Mouse (Mus musculus): Measurements from ENCODE around the gene Rgs16. TPM values are rescaled to one million over a fixed set of nuclear protein-coding genes. Genes with fewer than 3 reads are reported as not detected.

Rgs16 gene
- polyA plus RNA-seq, 1 experiment from 2014 or later, result 9.2 TPM

DNA sequence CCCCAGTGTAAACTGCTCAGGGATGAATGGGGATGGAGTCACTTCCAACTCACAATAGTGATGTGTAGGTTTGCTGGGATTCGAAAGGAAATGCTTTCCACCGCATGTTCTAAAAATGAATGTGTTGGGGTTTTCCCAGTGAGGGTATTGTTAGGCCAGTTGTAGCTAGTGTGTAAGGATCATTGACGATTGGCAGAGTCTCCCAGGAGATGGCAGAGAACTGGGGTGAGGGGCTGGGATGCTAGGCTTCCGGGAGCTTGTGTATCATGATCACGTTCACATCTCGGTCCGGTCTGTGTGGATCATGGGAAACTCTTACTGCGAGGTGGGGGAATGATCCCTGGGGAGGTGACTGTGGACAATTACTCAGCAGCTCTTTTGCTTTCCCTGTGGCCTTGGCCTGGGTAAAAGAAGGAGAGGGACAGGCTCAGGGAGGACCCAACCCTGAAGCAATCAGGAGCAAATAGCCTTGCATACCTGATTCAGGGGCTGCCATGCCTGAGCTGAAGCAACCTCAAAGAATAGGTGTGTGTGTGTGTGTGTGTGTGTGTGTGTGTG lies 37.2 kb upstream of the Rgs16 start:
- H3K27ac ChIP-seq, result no peak overlapping the region
- H3K4me2 ChIP-seq, result no peak overlapping the region
- no peaks in the 10 kb centered on the region for H3K9me3 ChIP-seq
- no peaks in the 10 kb centered on the region for H3K36me3 ChIP-seq
- H3K9ac ChIP-seq, result no peak overlapping the region
- H3K4me1 ChIP-seq, result peaks cover 66% of the 10 kb centered on the region
- ATAC-seq (ENCODE audit: insufficient number of reproducible peaks, insufficient read depth, low FRiP score, low TSS enrichment, low read depth), result no peak
- no peaks in the 10 kb centered on the region; the same call in 1 of the 2 replicates for H3K27me3 ChIP-seq
- 41% methylated on average over 8 of the region's 8 CpGs for WGBS
- no peak overlapping the region for H3K4me3 ChIP-seq

DNA sequence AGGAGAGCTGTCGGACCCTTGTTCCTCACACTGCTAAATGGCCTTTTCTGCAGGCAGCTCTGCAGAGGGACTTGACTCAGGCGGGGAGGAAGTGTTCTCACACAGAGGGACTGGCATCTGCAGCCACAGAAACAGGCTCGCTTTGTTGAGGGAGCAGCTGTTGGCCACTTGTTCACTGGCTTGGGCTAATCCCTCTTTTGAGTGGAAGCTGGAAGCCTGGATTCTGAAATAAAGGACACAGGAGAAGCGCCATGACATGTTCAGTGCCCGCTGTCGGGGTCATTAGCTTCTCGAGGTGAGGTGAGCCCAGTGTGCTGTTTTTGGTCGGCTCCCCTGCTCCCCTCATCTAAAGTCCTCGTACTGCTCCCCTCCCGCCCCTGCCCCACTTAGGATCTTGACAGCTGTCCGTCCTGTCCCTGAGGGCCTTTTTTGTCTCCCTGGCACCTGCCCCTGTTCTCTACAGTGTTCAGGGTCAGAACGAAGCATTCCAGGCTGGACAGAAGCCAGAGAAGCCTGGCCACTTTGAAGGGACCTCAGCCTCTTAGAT lies 36.6 kb upstream of the Rgs16 start:
- 9% methylated on average over 12 of the region's 12 CpGs for WGBS
- Histone ChIP-seq H3K27me3 (no peaks in the 10 kb centered on the region; the same call in 1 of the 2 replicates), H3K27ac (no peak overlapping the region), H3K4me2 (no peak overlapping the region), H3K4me1 (peaks cover 62% of the 10 kb centered on the region), H3K9ac (no peak overlapping the region), H3K36me3 (no peaks in the 10 kb centered on the region), H3K4me3 (no peak overlapping the region), H3K9me3 (no peaks in the 10 kb centered on the region)
- ATAC-seq (ENCODE audit: insufficient number of reproducible peaks, insufficient read depth, low FRiP score, low TSS enrichment, low read depth), result no peak

GRCm38 (mm10) chr1:153704174-153704573 lies 36.0 kb upstream of the Rgs16 start:
- Histone ChIP-seq H3K9me3 (no peaks in the 10 kb centered on the region), H3K4me3 (no peak overlapping the region), H3K9ac (no peak overlapping the region), H3K27ac (no peak overlapping the region), H3K36me3 (no peaks in the 10 kb centered on the region), H3K4me1 (peaks cover 56% of the 10 kb centered on the region), H3K4me2 (no peak overlapping the region), H3K27me3 (no peaks in the 10 kb centered on the region; the same call in 1 of the 2 replicates)
- no peak for ATAC-seq (ENCODE audit: insufficient number of reproducible peaks, insufficient read depth, low FRiP score, low TSS enrichment, low read depth)
- WGBS, result 10% methylated on average over 7 of the region's 7 CpGs

- Histone ChIP-seq H3K36me3 (no peaks in the 10 kb centered on the region), H3K4me1 (peaks cover 53% of the 10 kb centered on the region), H3K9me3 (no peaks in the 10 kb centered on the region), H3K4me2 (no peak overlapping the region), H3K9ac (no peak overlapping the region), H3K4me3 (no peak overlapping the region), H3K27me3 (no peaks in the 10 kb centered on the region; the same call in 1 of the 2 replicates), H3K27ac (no peak overlapping the region)
- WGBS, result 45% methylated on average over 3 of the region's 3 CpGs
- no peak for ATAC-seq (ENCODE audit: insufficient number of reproducible peaks, insufficient read depth, low FRiP score, low TSS enrichment, low read depth)
These were observed 35.2 kb upstream of the Rgs16 start for GRCm38 (mm10) chr1:153704996-153705395.

DNA sequence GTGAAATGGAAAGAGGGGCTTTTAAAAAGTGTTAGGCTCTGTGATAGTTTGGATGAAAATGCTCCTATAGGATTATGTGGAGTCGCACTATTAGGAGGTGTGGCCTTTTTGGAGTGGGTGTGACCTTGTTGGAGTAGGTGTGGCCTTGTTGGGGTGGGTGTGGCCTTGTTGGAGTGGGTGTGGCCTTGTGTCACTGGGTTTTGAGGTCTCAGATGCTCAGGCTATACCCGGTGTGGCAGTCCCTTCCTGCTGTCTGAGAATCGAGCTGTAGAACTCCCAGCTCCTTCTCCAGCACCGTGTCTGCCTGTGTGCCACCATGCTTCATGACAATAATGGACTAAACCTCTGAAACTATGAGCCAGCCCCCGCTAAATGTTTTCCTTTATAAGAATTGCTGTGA lies 31.5 kb upstream of the Rgs16 start:
- ATAC-seq (ENCODE audit: insufficient number of reproducible peaks, insufficient read depth, low FRiP score, low TSS enrichment, low read depth), result no peak
- H3K36me3 ChIP-seq, result no peaks in the 10 kb centered on the region
- no peaks in the 10 kb centered on the region; the same call in 1 of the 2 replicates for H3K27me3 ChIP-seq
- no peak overlapping the region for H3K4me2 ChIP-seq
- H3K4me1 ChIP-seq, result peaks cover 25% of the 10 kb centered on the region
- 83% methylated on average over 5 of the region's 5 CpGs for WGBS
- no peak overlapping the region for H3K9ac ChIP-seq
- no peak overlapping the region for H3K27ac ChIP-seq
- H3K4me3 ChIP-seq, result no peak overlapping the region
- H3K9me3 ChIP-seq, result no peaks in the 10 kb centered on the region

DNA sequence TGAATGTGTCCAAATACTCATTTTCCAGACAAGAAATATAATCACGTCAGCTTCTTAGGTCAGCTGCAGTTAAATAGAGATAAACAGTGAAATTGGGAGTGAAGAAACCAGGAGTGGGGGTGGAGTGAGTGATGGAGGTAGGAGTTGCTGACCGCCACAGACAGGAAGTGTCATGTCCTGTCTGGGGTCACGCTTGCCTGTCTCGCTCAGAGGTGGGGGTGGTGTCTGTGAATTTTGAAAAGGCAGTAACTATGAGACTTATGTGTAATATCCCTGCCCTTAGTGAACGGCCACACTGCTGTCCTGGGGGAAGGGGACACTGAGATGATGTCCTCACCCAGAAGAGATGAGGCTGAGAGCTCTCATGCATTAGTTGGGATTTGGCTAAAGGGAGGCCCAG lies 30.7 kb upstream of the Rgs16 start:
- Histone ChIP-seq H3K9ac (no peak overlapping the region), H3K4me1 (peaks cover 17% of the 10 kb centered on the region), H3K36me3 (no peaks in the 10 kb centered on the region), H3K4me3 (no peak overlapping the region), H3K9me3 (no peaks in the 10 kb centered on the region), H3K4me2 (no peak overlapping the region), H3K27ac (no peak overlapping the region), H3K27me3 (no peaks in the 10 kb centered on the region)
- ATAC-seq (ENCODE audit: insufficient number of reproducible peaks, insufficient read depth, low FRiP score, low TSS enrichment, low read depth), result no peak
- 49% methylated on average over 5 of the region's 5 CpGs for WGBS

- H3K4me3 ChIP-seq, result no peak overlapping the region
- peaks cover 7% of the 10 kb centered on the region; the same call in 1 of the 2 replicates for H3K4me1 ChIP-seq
- 63% methylated on average over 3 of the region's 3 CpGs for WGBS
- H3K9me3 ChIP-seq, result no peaks in the 10 kb centered on the region
- H3K27me3 ChIP-seq, result no peaks in the 10 kb centered on the region
- H3K4me2 ChIP-seq, result no peak overlapping the region
- ATAC-seq (ENCODE audit: insufficient number of reproducible peaks, insufficient read depth, low FRiP score, low TSS enrichment, low read depth), result no peak
- H3K9ac ChIP-seq, result no peak overlapping the region
- H3K36me3 ChIP-seq, result no peaks in the 10 kb centered on the region
- no peak overlapping the region for H3K27ac ChIP-seq
These were observed 28.4 kb upstream of the Rgs16 start for GRCm38 (mm10) chr1:153711544-153712262.

DNA sequence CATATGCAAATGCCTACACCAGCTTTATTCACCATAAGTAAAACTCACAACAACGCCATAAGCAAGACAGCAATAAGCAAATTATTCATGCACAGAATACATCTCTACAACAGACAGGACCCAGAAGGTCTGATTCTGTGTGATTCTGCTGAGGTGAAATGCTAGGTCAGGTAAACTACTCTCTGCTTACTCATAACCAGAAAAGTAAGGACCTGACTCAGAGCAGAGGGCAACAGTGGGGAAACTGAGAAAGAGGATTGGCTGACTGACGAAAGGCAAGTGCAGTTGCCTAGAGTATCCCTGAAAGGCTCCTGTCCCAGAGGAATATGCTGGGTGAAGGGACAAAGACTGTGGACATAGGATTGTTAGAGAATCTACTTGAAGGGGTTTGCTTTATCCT lies 27.5 kb upstream of the Rgs16 start:
- Histone ChIP-seq H3K4me2 (no peak overlapping the region), H3K4me1 (peaks cover 7% of the 10 kb centered on the region; the same call in 1 of the 2 replicates), H3K27me3 (no peaks in the 10 kb centered on the region), H3K9ac (no peak overlapping the region), H3K9me3 (no peaks in the 10 kb centered on the region), H3K27ac (no peak overlapping the region), H3K4me3 (no peak overlapping the region), H3K36me3 (no peaks in the 10 kb centered on the region)
- no peak for ATAC-seq (ENCODE audit: insufficient number of reproducible peaks, insufficient read depth, low FRiP score, low TSS enrichment, low read depth)
- WGBS, result 90% methylated on average over 2 of the region's 2 CpGs

DNA sequence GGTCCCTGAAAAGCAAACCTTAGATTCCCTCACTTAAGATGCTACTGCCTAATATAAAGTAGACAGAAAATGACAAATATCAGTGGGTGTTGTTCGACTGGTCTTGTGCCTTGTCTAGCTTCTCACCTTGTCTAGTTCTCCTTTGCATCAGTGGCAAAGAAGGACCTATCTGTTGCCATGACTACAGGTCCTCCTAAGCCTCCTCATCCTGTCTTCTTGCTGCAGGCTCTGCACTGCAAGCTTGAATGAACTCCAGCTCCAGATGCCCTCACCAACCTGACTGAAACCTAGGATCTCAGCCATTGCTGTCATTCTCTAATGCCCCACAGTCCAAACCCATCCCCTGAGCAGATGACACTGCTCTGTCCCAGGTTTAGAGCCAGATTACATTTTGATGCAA lies 22.2 kb upstream of the Rgs16 start:
- Histone ChIP-seq H3K27ac (no peak overlapping the region), H3K9me3 (no peaks in the 10 kb centered on the region), H3K4me3 (no peak overlapping the region), H3K4me1 (no peaks in the 10 kb centered on the region), H3K27me3 (no peaks in the 10 kb centered on the region), H3K36me3 (no peaks in the 10 kb centered on the region), H3K4me2 (no peak overlapping the region), H3K9ac (no peak overlapping the region)
- WGBS, result 85% methylated on average over 1 of the region's 1 CpGs
- ATAC-seq (ENCODE audit: insufficient number of reproducible peaks, insufficient read depth, low FRiP score, low TSS enrichment, low read depth), result no peak

DNA sequence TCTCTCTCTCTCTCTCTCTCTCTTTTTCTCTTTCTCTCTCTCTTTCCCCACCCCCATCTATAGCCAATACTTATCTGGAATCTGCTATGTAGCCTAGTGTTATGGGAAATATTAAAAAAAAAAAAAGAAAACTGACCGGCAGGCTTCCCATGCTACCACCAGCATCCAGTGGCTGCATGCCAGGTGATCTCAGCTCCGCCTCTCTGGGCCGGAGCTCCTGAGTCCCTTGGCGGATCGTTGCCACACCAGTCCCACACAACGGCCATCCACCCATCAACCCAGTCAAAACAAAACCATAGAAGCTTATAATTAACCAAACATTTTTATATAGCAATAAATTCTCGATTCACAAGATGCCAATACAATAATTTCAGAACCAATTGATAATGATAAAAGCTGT lies 19.2 kb upstream of the Rgs16 start:
- 82% methylated on average over 7 of the region's 7 CpGs for WGBS
- H3K9ac ChIP-seq, result no peak overlapping the region
- H3K36me3 ChIP-seq, result no peaks in the 10 kb centered on the region
- H3K27me3 ChIP-seq, result no peaks in the 10 kb centered on the region
- no peak overlapping the region for H3K4me3 ChIP-seq
- H3K9me3 ChIP-seq, result no peaks in the 10 kb centered on the region
- H3K4me1 ChIP-seq, result no peaks in the 10 kb centered on the region
- no peak overlapping the region for H3K4me2 ChIP-seq
- ATAC-seq (ENCODE audit: insufficient number of reproducible peaks, insufficient read depth, low FRiP score, low TSS enrichment, low read depth), result no peak
- H3K27ac ChIP-seq, result no peak overlapping the region

GRCm38 (mm10) chr1:153721565-153722310 lies 18.4 kb upstream of the Rgs16 start:
- H3K4me1 ChIP-seq, result no peaks in the 10 kb centered on the region
- WGBS, result 76% methylated on average over 9 of the region's 9 CpGs
- H3K27me3 ChIP-seq, result no peaks in the 10 kb centered on the region
- H3K27ac ChIP-seq, result no peak overlapping the region
- H3K4me2 ChIP-seq, result no peak overlapping the region
- no peak overlapping the region for H3K4me3 ChIP-seq
- no peak overlapping the region for H3K9ac ChIP-seq
- H3K9me3 ChIP-seq, result no peaks in the 10 kb centered on the region
- no peak for ATAC-seq (ENCODE audit: insufficient number of reproducible peaks, insufficient read depth, low FRiP score, low TSS enrichment, low read depth)
- H3K36me3 ChIP-seq, result no peaks in the 10 kb centered on the region
